Mouse (Mus musculus) hindbrain, embryonic 14.5 days (tissue): Measurements from ENCODE around the gene Jun. TPM values are rescaled to one million over a fixed set of nuclear protein-coding genes. Genes with fewer than 3 reads are reported as not detected.

Experiments
- ATAC-seq: fragments of 200-750 bp; cut with Nextera tagmentation; 2 replicates; pipeline ENCODE4 v1.8.0; 2017; ENCODE audit warnings: moderate number of reproducible peaks, mild to moderate bottlenecking, moderate TSS enrichment, moderate library complexity; ENCODE audit not compliant: low FRiP score
- DNase-seq: peaks from one replicate; pipeline ENCODE4 v3.0.0-alpha.2; 2015; ENCODE audit warnings: low spot score
- H3K27ac ChIP-seq: fragments of 300-500 bp; sonication (generic); 2 replicates; pipeline ENCODE4 v1.5.1; 2014; ENCODE audit warnings: mild to moderate bottlenecking, moderate library complexity
- H3K27me3 ChIP-seq: fragments of 300-500 bp; sonication (generic); 2 replicates; pipeline ENCODE4 v1.6.1; 2014; ENCODE audit warnings: mild to moderate bottlenecking, low read length, mixed read lengths; ENCODE audit not compliant: control insufficient read depth, insufficient read depth
- H3K36me3 ChIP-seq: fragments of 300-500 bp; sonication (generic); replicated peaks from 2 replicates; pipeline ENCODE4 v1.6.1; 2014; ENCODE audit not compliant: control insufficient read depth, insufficient read depth
- H3K4me1 ChIP-seq: fragments of 300-500 bp; sonication (generic); replicated peaks from 2 replicates; pipeline ENCODE4 v1.6.1; 2014; ENCODE audit warnings: antibody characterized with exemption, low read length, mixed read lengths; ENCODE audit not compliant: control insufficient read depth, insufficient read depth
- H3K4me2 ChIP-seq: fragments of 300-500 bp; sonication (generic); replicated peaks from 2 replicates; pipeline ENCODE4 v1.6.1; 2014; ENCODE audit warnings: mild to moderate bottlenecking, moderate library complexity
- H3K4me3 ChIP-seq: fragments of 300-500 bp; sonication (generic); replicated peaks from 2 replicates; pipeline ENCODE4 v1.5.1; 2014; ENCODE audit warnings: mild to moderate bottlenecking, low read length
- H3K9ac ChIP-seq: fragments of 300-500 bp; sonication (generic); 2 replicates; pipeline ENCODE4 v1.6.1; 2014
- H3K9me3 ChIP-seq: fragments of 300-500 bp; sonication (generic); 2 replicates; pipeline ENCODE4 v1.6.1; 2016; ENCODE audit warnings: low read length; ENCODE audit not compliant: control insufficient read depth
- WGBS: fragments of 180-500 bp; shearing (Covaris S2); extraction: QIAGEN DNeasy Blood & Tissue Kit; methylation state at CpG from one replicate; pipeline ENCODE4 v1.1.7; 2014; 5-methylcytosine and 5-hydroxymethylcytosine counted together
- polyA plus RNA-seq: library from polyadenylated mRNA; unstranded; fragments of >200 nt; fragmentation: Nextera tagmentation; extraction: Ambion mirVana; gene quantifications from 2 replicates; pipeline ENCODE4 v1.2.1, GENCODE M21; 2014

The Jun gene
- polyA plus RNA-seq, 1 experiment from 2014 or later: 35.2 TPM

- Histone ChIP-seq H3K27ac (no peak overlapping the region), H3K4me2 (peak overlapping the region; percentile 85), H3K9ac (peak overlapping the region; percentile 70; the same call in 1 of the 2 replicates), H3K4me3 (peak overlapping the region; percentile 62), H3K4me1 (peaks cover 21% of the 10 kb centered on the region), H3K9me3 (no peaks in the 10 kb centered on the region), H3K36me3 (no peaks in the 10 kb centered on the region), H3K27me3 (no peaks in the 10 kb centered on the region)
- DNase-seq (no peak), ATAC-seq (no peak)
- whole genome bisulfite sequencing: 49% methylated on average over 2 of the region's 2 CpGs
Observed at GRCm38 (mm10) chr4:95049153-95049552, 2.9 kb downstream of the Jun start.

GRCm38 (mm10) chr4:95048731-95049100 is 3.3 kb downstream of the Jun start:
- H3K4me1 ChIP-seq: peaks cover 20% of the 10 kb centered on the region
- H3K4me3 ChIP-seq: no peak overlapping the region
- H3K27ac ChIP-seq: no peak overlapping the region
- no peaks in the 10 kb centered on the region for H3K36me3 ChIP-seq
- WGBS: 71% methylated on average over 4 of the region's 4 CpGs
- no peak for DNase-seq
- peak overlapping the region; percentile 70; the same call in 1 of the 2 replicates for H3K9ac ChIP-seq
- no peaks in the 10 kb centered on the region for H3K27me3 ChIP-seq
- no peaks in the 10 kb centered on the region for H3K9me3 ChIP-seq
- peak overlapping the region; percentile 85 for H3K4me2 ChIP-seq
- ATAC-seq: no peak

- H3K4me3 ChIP-seq: no peak overlapping the region
Observed at GRCm38 (mm10) chr4:95048021-95048730, 3.8 kb downstream of the Jun start.

DNA sequence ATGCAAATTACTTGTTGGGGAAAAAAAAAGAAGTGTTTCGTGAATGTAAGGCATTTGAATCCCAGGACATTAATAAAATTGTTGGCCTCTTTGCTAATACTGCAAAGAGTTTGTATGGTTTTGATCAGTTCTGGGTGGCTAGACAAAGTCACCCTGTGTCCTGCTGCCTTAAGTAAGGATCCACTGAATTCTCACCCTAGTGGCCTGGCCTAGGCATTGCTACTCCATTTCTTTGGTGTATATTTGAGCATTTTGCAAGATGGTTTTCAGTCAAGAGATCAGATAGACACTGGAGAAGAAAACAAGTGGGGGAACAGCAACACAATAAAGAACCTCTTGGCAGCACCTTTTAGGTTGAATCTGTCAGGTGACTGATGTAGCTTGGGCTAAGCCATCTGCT is 6.9 kb downstream of the Jun start:
- H3K4me1 ChIP-seq: peaks cover 16% of the 10 kb centered on the region
- no peak overlapping the region for H3K27ac ChIP-seq
- no peak for DNase-seq
- no peaks in the 10 kb centered on the region for H3K9me3 ChIP-seq
- ATAC-seq: no peak
- no peak overlapping the region for H3K4me2 ChIP-seq
- H3K36me3 ChIP-seq: no peaks in the 10 kb centered on the region
- WGBS: 87% methylated on average over 1 of the region's 1 CpGs
- no peak overlapping the region for H3K9ac ChIP-seq
- no peak overlapping the region for H3K4me3 ChIP-seq
- no peaks in the 10 kb centered on the region for H3K27me3 ChIP-seq

More at GRCm38 (mm10) chr4:95048021-95048730, 3.8 kb downstream of the Jun start:
- DNase-seq (no peak), ATAC-seq (no peak)
- WGBS: 41% methylated on average over 5 of the region's 5 CpGs
- Histone ChIP-seq H3K9me3 (no peaks in the 10 kb centered on the region), H3K27ac (no peak overlapping the region), H3K27me3 (no peaks in the 10 kb centered on the region), H3K4me1 (peaks cover 16% of the 10 kb centered on the region), H3K9ac (no peak overlapping the region; the same call in 1 of the 2 replicates), H3K36me3 (no peaks in the 10 kb centered on the region), H3K4me2 (peak overlapping the region; percentile 85)

GRCm38 (mm10) chr4:95044721-95045120 is 7.3 kb downstream of the Jun start:
- WGBS: 91% methylated on average over 6 of the region's 6 CpGs
- no peak for ATAC-seq
- H3K9ac ChIP-seq: no peak overlapping the region

DNA sequence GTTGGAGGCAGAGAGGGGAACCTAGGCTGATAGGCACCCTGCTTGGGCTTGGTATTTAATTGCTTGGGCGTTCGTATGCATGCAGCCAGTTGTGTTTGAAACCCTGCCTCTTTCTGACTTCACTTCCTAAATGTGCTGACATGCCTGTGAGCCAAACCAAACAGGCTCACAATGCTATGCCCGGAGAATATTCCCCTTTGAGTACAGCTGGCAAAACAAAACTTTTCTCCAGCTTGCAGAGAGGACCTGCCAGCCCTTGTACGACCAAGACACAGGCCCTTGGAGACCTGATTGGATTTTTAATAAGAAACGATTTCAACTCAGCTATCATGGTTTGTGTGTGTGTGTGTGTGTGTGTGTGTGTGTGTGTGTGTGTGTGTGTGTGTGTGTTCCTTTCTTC is 14.0 kb downstream of the Jun start:
- Histone ChIP-seq H3K4me3 (no peak overlapping the region), H3K27me3 (no peaks in the 10 kb centered on the region), H3K9ac (no peak overlapping the region), H3K27ac (no peak overlapping the region), H3K36me3 (no peaks in the 10 kb centered on the region), H3K9me3 (no peaks in the 10 kb centered on the region), H3K4me1 (no peaks in the 10 kb centered on the region), H3K4me2 (no peak overlapping the region)
- ATAC-seq: no peak
- no peak for DNase-seq
- 40% methylated on average over 5 of the region's 5 CpGs for WGBS

More at GRCm38 (mm10) chr4:95044721-95045120, 7.3 kb downstream of the Jun start:
- Histone ChIP-seq H3K4me1 (peaks cover 15% of the 10 kb centered on the region), H3K4me3 (no peak overlapping the region), H3K27me3 (no peaks in the 10 kb centered on the region), H3K4me2 (no peak overlapping the region), H3K36me3 (no peaks in the 10 kb centered on the region), H3K27ac (no peak overlapping the region), H3K9me3 (no peaks in the 10 kb centered on the region)
- DNase-seq: no peak

DNA sequence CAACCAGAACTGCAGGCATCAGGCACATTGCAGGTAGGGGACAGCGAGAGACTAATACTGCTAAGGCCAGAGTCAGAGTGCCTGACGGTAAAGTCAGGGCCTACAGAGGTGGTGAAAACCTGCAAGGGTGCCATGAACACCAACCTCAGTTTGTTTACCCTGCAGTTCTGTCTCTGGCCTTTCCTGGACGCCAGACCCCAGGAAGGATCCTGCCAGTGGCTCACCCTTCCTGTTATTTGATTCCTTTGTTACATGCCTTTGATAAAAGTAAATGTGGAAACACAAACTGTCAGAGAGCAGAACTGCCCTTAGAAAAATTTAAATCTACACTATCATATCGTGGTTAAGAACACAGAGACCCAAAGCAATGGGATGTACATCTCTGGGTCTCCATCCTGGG is 20.9 kb downstream of the Jun start:
- 76% methylated on average over 4 of the region's 4 CpGs for WGBS

DNA sequence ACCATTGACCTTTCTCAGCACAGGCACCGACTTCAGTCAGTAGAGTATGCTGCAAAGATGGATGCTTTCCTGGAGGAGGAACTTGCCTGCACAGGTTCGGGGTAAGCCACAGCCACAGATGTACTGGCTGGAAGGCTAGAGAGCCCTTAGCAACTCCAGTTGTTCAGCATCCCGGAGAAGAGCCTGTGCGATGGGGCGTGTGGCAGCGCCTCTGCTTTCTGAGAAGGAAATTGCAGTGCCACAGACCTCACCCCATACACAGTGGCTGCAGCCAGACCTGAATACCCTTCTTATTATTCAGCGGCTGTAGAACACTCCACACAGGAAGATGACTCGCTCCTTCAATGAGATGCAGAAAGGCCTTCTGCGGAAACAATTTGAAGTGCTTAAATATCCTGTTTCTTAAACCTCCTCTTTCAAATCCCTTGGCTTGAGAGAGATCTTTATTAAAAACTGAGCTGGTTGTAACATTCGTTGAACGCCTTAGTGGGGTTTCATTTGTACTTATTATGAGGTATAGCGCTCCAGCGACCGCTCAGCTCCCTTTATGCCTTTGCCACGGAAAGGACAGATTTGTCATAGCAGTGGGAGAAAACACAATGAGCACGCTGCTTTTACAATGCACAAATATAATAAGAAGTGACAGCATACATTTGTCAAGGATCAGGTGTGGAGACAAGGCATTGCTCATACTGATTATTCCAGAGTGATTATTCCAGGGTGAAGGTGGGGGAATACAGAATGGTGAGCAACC is 26.0 kb downstream of the Jun start:
- peak; percentile 69; the same call in 1 of the 2 replicates for ATAC-seq
- Histone ChIP-seq H3K9me3 (no peaks in the 10 kb centered on the region), H3K36me3 (no peaks in the 10 kb centered on the region), H3K27me3 (no peaks in the 10 kb centered on the region), H3K4me2 (no peak overlapping the region), H3K4me1 (no peaks in the 10 kb centered on the region; the same call in 1 of the 2 replicates), H3K9ac (no peak overlapping the region), H3K4me3 (no peak overlapping the region), H3K27ac (no peak overlapping the region)
- 57% methylated on average over 16 of the region's 16 CpGs for WGBS
- no peak for DNase-seq

More for the DNA sequence above, 20.9 kb downstream of the Jun start:
- H3K4me3 ChIP-seq: no peak overlapping the region
- H3K27ac ChIP-seq: no peak overlapping the region
- no peaks in the 10 kb centered on the region for H3K36me3 ChIP-seq
- DNase-seq: no peak
- no peaks in the 10 kb centered on the region for H3K9me3 ChIP-seq
- no peaks in the 10 kb centered on the region for H3K27me3 ChIP-seq
- no peaks in the 10 kb centered on the region for H3K4me1 ChIP-seq
- no peak overlapping the region for H3K9ac ChIP-seq
- ATAC-seq: no peak
- no peak overlapping the region for H3K4me2 ChIP-seq

- Histone ChIP-seq H3K9me3 (no peaks in the 10 kb centered on the region), H3K4me3 (no peak overlapping the region), H3K27ac (no peak overlapping the region), H3K9ac (no peak overlapping the region), H3K4me2 (no peak overlapping the region), H3K27me3 (no peaks in the 10 kb centered on the region), H3K36me3 (no peaks in the 10 kb centered on the region), H3K4me1 (no peaks in the 10 kb centered on the region; the same call in 1 of the 2 replicates)
- DNase-seq (no peak), ATAC-seq (no peak; the same call in 1 of the 2 replicates)
- WGBS: 73% methylated on average over 12 of the region's 12 CpGs
Observed at GRCm38 (mm10) chr4:95023350-95023953, 28.6 kb downstream of the Jun start.
